ENCODE assay signal across 17 mouse cellular contexts in the genomic region with DNA sequence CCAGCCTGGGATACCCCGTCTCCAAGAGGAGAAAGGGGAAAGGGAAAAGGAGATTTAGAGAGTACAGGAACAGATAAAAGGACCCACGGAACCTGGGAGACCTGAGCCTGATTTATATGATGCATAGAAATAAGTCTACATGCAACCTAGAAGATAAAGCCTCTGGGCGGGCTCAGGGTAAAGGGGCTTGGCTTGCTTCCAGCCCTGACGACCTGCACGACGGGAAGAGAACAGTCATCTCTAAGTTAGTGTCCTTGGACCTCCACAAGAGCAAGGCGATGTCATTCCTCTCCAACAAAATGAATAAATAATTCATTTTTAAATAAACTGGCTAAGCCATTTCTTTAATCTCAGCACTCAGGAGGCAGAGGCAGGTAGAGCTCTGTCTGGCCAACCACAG. TPM values are rescaled to one million over a fixed set of nuclear protein-coding genes. Genes with fewer than 3 reads are reported as not detected.
"Had no signal": no experiment of that assay in that cellular context is flagged by ENCODE, and none has a peak within 500 bp of the region (broad histone marks: within the 10 kb centered on the region; RNA-seq: fewer than 3 reads in every experiment).

No protein-coding gene starts in this region.

- H3K27ac ChIP-seq: left cerebral cortex, adult 2 months; limb, embryonic 10.5 days; liver, embryonic 15.5 days; midbrain, embryonic 13.5 days; stomach, embryonic 15.5 days had no signal

- DNase-seq: lung, adult 2 months; lung, postnatal 36 days; right cerebral cortex, postnatal 14 days; thymus, adult 2 months; thymus, postnatal 25 days had no signal

- H3K9me3 ChIP-seq: limb, embryonic 10.5 days; liver, embryonic 15.5 days; midbrain, embryonic 13.5 days; stomach, embryonic 15.5 days had no signal

- H3K4me2 ChIP-seq: liver, embryonic 11.5 days; liver, embryonic 15.5 days; midbrain, embryonic 13.5 days; stomach, embryonic 15.5 days had no signal

- H3K27me3 ChIP-seq: liver, embryonic 15.5 days; midbrain, embryonic 13.5 days; stomach, embryonic 15.5 days had no signal

- H3K4me3 ChIP-seq: left cerebral cortex, adult 2 months; limb, embryonic 10.5 days; liver, embryonic 15.5 days; midbrain, embryonic 13.5 days; stomach, embryonic 15.5 days had no signal

- H3K9ac ChIP-seq: liver, embryonic 15.5 days; midbrain, embryonic 13.5 days; stomach, embryonic 15.5 days had no signal

- ATAC-seq: lung, postnatal 0 days; midbrain, embryonic 13.5 days had no signal

- H3K4me1 ChIP-seq: limb, embryonic 10.5 days; midbrain, embryonic 13.5 days; stomach, embryonic 15.5 days had no signal

RNA-seq across cellular contexts. Expression of a gene that starts 14.1 kb away (rescaled TPM):
- total RNA-seq: left cerebral cortex, postnatal 14 days; megakaryocyte progenitor cell, adult 5-6 weeks; midbrain, postnatal 0 days had no signal
- polyA plus RNA-seq: limb, embryonic 10.5 days; liver, embryonic 11.5 days; liver, embryonic 15.5 days; lung, adult 2 months; spleen, adult 2 months; stomach, embryonic 15.5 days; testis, adult 2 months; thymus, adult 2 months had no signal

RNA-seq across cellular contexts. Expression of a gene that starts 14.2 kb away (rescaled TPM):
- total RNA-seq: megakaryocyte progenitor cell, adult 5-6 weeks had no signal

RNA-seq across cellular contexts. Expression of a gene that starts 43.6 kb away (rescaled TPM):
- total RNA-seq: megakaryocyte progenitor cell, adult 5-6 weeks had no signal
